Mouse (Mus musculus): ENCODE results near the gene 5330417H12Rik. TPM values are rescaled to one million over a fixed set of nuclear protein-coding genes. Genes with fewer than 3 reads are reported as not detected.

5330417H12Rik gene
- polyA plus RNA-seq, 1 experiment from 2014 or later: not detected

DNA sequence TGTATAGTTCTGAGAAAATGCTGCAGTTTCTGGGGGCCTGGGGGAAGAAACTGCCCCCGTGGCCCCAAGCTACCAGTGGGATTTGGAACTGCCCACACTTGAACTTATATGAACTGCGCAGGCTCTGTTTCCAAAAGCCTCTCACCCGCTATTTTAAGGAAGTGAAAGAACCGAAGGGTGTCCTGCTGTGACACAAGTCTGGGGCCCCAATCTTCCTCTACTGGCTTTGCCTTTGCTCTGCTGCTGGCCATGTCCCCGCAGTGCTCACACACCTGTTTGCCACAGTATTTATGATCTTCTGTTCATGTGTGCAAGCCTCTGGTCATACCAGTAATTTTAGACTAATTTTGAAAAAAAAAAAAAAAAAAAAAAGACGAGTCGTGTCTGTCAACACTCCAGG is 31.1 kb downstream of the 5330417H12Rik start:
- peak overlapping the region in 1 of 2 experiments; percentile 54; a peak in 2 of 4 replicates for H3K4me3 ChIP-seq (ENCODE audit: control insufficient read depth in 1 of 2, insufficient read depth in 1 of 2, low read depth in 1 of 2, low read length in 2 of 2)
- ATAC-seq (ENCODE audit: insufficient number of reproducible peaks, insufficient read depth, low FRiP score, low read depth): no peak
- WGBS: 28% methylated on average over 7 of the region's 7 CpGs
- H3K36me3 ChIP-seq (ENCODE audit: control insufficient read depth, insufficient read depth, low read length): 0 out of 2 replicates have a peak, but pooled peaks cover 4% of the 10 kb centered on the region
- H3K4me2 ChIP-seq (ENCODE audit: low read length): peak overlapping the region; percentile 95
- H3K9ac ChIP-seq (ENCODE audit: low read length): peak overlapping the region; percentile 72; the same call in 1 of the 2 replicates
- peaks cover 3 to 10% of the 10 kb centered on the region in 2 experiments; a peak in 1 of 4 replicates for H3K4me1 ChIP-seq (ENCODE audit: control insufficient read depth in 2 of 2, insufficient read depth in 2 of 2, low read length in 2 of 2)
- 0 out of 4 replicates have a peak overlapping the region, but pooled peaks of 1 of the 2 experiments have one; percentile 33 for H3K27ac ChIP-seq (replicated peaks in 1 of 2; ENCODE audit: control insufficient read depth in 1 of 2, insufficient read depth in 1 of 2, low read depth in 2 of 2, low read length in 2 of 2)
- H3K9me3 ChIP-seq (ENCODE audit: control insufficient read depth, low read length): no peaks in the 10 kb centered on the region
- no peaks in the 10 kb centered on the region for H3K27me3 ChIP-seq (ENCODE audit: control insufficient read depth, insufficient read depth, low read length)

DNA sequence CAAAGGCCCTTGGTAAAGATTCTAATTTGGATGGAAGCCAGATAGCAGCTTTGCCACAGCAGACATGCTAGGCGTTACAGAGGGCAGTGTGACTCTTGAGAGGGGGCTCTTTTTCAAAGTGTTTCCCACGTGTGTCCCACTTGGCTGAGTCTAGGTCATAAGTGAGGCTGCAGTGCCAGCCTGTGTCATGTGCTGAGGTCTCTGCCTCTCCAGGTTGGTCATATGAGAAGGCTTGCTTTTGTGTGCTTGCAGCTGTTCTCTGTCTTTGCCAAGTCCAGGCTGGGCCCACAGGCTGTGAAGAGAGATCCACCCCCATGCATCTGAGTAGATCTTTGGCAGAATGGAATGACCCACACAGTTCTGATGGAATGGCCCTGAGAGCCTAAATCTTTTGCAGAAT is 32.3 kb downstream of the 5330417H12Rik start:
- Histone ChIP-seq H3K4me1 (ENCODE audit: control insufficient read depth in 2 of 2, insufficient read depth in 2 of 2, low read length in 2 of 2) (peaks cover 3 to 10% of the 10 kb centered on the region in 2 experiments; a peak in 1 of 4 replicates), H3K36me3 (ENCODE audit: control insufficient read depth, insufficient read depth, low read length) (0 out of 2 replicates have a peak, but pooled peaks cover 4% of the 10 kb centered on the region), H3K9me3 (ENCODE audit: control insufficient read depth, low read length) (no peaks in the 10 kb centered on the region), H3K4me3 (ENCODE audit: control insufficient read depth in 1 of 2, insufficient read depth in 1 of 2, low read depth in 1 of 2, low read length in 2 of 2) (no peak overlapping the region), H3K27ac (replicated peaks in 1 of 2; ENCODE audit: control insufficient read depth in 1 of 2, insufficient read depth in 1 of 2, low read depth in 2 of 2, low read length in 2 of 2) (no peak overlapping the region), H3K9ac (ENCODE audit: low read length) (no peak overlapping the region), H3K27me3 (ENCODE audit: control insufficient read depth, insufficient read depth, low read length) (no peaks in the 10 kb centered on the region), H3K4me2 (ENCODE audit: low read length) (no peak overlapping the region)
- ATAC-seq (ENCODE audit: insufficient number of reproducible peaks, insufficient read depth, low FRiP score, low read depth): peak; percentile 29; the same call in 1 of the 2 replicates
- 27% methylated on average over 2 of the region's 2 CpGs for whole genome bisulfite sequencing

DNA sequence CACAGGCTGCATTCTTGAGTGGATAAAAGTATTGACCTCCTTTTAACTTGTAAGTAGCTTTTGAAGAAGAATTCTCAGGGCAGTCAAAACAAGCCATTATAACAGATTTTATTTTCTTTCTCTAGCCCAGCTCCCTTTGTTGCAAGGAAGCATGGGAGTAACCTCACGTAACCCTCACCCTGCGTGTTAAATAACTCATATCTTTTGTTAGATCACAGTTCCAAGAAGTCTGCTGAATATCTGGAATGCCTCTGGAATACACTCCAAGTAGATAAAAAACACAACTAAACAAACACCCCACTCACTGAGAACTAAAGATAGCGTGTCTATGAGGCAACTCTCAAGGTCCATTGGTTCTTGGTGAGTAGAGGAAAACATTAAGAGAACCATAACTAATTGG is 50.7 kb downstream of the 5330417H12Rik start:
- H3K4me1 ChIP-seq (ENCODE audit: control insufficient read depth in 2 of 2, insufficient read depth in 2 of 2, low read length in 2 of 2): no peaks in the 10 kb centered on the region
- H3K4me3 ChIP-seq (ENCODE audit: control insufficient read depth in 1 of 2, insufficient read depth in 1 of 2, low read depth in 1 of 2, low read length in 2 of 2): no peak overlapping the region
- 58% methylated on average over 3 of the region's 3 CpGs for WGBS
- ATAC-seq (ENCODE audit: insufficient number of reproducible peaks, insufficient read depth, low FRiP score, low read depth): no peak
- H3K4me2 ChIP-seq (ENCODE audit: low read length): no peak overlapping the region
- no peaks in the 10 kb centered on the region; the same call in 1 of the 2 replicates for H3K36me3 ChIP-seq (ENCODE audit: control insufficient read depth, insufficient read depth, low read length)
- H3K9ac ChIP-seq (ENCODE audit: low read length): no peak overlapping the region
- H3K27ac ChIP-seq (replicated peaks in 1 of 2; ENCODE audit: control insufficient read depth in 1 of 2, insufficient read depth in 1 of 2, low read depth in 2 of 2, low read length in 2 of 2): no peak overlapping the region
- H3K9me3 ChIP-seq (ENCODE audit: control insufficient read depth, low read length): no peaks in the 10 kb centered on the region
- H3K27me3 ChIP-seq (ENCODE audit: control insufficient read depth, insufficient read depth, low read length): no peaks in the 10 kb centered on the region

Other genes with a start within 250 kb of the 5330417H12Rik start
- gene Olfml1, start 57.7 kb downstream of the 5330417H12Rik start, polyA plus RNA-seq (2014; fragmentation: Nextera tagmentation; extraction: Ambion mirVana): 6.0 and 8.0 TPM in 2 replicates
- 6.0 and 7.3 TPM in 2 replicates for gene Ppfibp2, start 30.0 kb downstream of the 5330417H12Rik start, polyA plus RNA-seq (2014; fragmentation: Nextera tagmentation; extraction: Ambion mirVana)
- 1.1 TPM in 2 replicates for gene Cyb5r2, start 132.9 kb upstream of the 5330417H12Rik start, polyA plus RNA-seq (2014; fragmentation: Nextera tagmentation; extraction: Ambion mirVana)
- gene Ovch2, start 176.0 kb upstream of the 5330417H12Rik start, polyA plus RNA-seq (2014; fragmentation: Nextera tagmentation; extraction: Ambion mirVana): not detected in 2 replicates
- not detected in 2 replicates for gene Olfr467, start 187.1 kb upstream of the 5330417H12Rik start, polyA plus RNA-seq (2014; fragmentation: Nextera tagmentation; extraction: Ambion mirVana)
- gene Olfr469, start 200.4 kb upstream of the 5330417H12Rik start, polyA plus RNA-seq (2014; fragmentation: Nextera tagmentation; extraction: Ambion mirVana): not detected in 2 replicates
- gene Olfr470, start 222.3 kb upstream of the 5330417H12Rik start, polyA plus RNA-seq (2014; fragmentation: Nextera tagmentation; extraction: Ambion mirVana): not detected in 2 replicates